Mouse (Mus musculus): ENCODE measurements around the gene Rgma.

GRCm38 (mm10) chr7:73377307-73377706 is 2.0 kb downstream of the Rgma start:
- TF ChIP-seq CTCF (IDR thresholded peaks at IDR 0.05; ENCODE audit: borderline replicate concordance, insufficient read depth, low read depth, low read length) (no peak), POLR2A (IDR thresholded peaks at IDR 0.05; ENCODE audit: borderline replicate concordance, insufficient read depth, low read length) (no peak)

All from cerebellum, adult 2 months (tissue).